Mouse (Mus musculus): Measurements from ENCODE around the gene Mettl4. TPM values are rescaled to one million over a fixed set of nuclear protein-coding genes. Genes with fewer than 3 reads are reported as not detected.
A peak's percentile ranks its signal among the peaks of the same experiment; 100 is the strongest.
"Not testable (repeated sequence)": the region's sequence is repeated elsewhere in the genome, so short reads cannot be mapped to it uniquely, and the experiment has no call there.

Mettl4 gene
- polyA plus RNA-seq, 1 experiment = 7.9 TPM

DNA sequence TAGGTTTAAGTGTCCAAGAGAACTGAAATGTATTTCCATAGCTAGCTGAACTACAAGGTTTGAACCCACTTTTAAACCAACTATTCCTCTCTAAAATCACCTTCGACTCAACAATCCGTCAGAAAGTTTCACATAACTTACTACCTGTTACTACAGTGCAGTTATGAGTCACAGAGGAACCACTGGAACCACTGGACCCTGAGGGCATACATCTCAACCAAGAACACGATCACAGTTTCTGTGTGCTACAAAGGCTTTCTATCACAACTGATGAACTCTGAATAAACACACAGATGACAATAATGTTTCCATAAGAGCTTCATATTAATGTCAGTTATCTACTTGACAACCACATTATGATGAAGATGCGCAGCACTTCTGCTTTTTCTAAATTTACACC, 11.6 kb downstream of the Mettl4 start:
- TF ChIP-seq POLR2A (IDR thresholded peaks at IDR 0.05; ENCODE audit: borderline replicate concordance, insufficient read depth, low read length) = no peak
- TF ChIP-seq CTCF (IDR thresholded peaks at IDR 0.05; ENCODE audit: borderline replicate concordance, insufficient read depth, low read depth, low read length) = no peak
- Histone ChIP-seq H3K27ac (ENCODE audit: insufficient read depth, low read length) (no peak overlapping the region), H3K4me3 (replicated peaks; ENCODE audit: insufficient read depth, low read depth, low read length) (no peak overlapping the region), H3K27me3 (ENCODE audit: control insufficient read depth, insufficient read depth, low read length) (no peaks in the 10 kb centered on the region), H3K4me1 (ENCODE audit: control insufficient read depth, insufficient read depth, low read length) (no peaks in the 10 kb centered on the region)
- no peak for DNase-seq
- 95% methylated on average over 4 of the region's 4 CpGs for WGBS

DNA sequence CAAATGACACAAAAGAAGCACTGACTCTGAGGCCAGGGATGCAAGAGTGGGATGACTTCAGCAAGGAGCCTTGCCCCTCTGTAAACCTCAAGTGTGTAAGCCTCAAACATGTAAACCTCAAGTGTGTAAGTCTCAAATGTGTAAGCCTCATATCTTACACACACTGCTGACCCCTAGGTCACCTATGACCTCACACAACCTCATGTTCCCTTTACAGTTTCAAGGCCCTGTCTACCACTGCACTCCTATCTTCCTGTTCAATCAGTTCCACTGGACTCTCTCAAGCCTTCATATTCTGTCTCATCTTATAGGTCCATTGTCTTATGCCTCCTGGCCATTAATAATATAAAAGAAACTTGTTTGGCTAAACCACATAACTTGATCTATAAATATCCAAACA, 13.9 kb downstream of the Mettl4 start:
- no peak for TF ChIP-seq POLR2A (IDR thresholded peaks at IDR 0.05; ENCODE audit: borderline replicate concordance, insufficient read depth, low read length)
- no peaks in the 10 kb centered on the region for H3K4me1 ChIP-seq (ENCODE audit: control insufficient read depth, insufficient read depth, low read length)
- no peak overlapping the region for H3K4me3 ChIP-seq (replicated peaks; ENCODE audit: insufficient read depth, low read depth, low read length)
- H3K27ac ChIP-seq (ENCODE audit: insufficient read depth, low read length) = no peak overlapping the region
- DNase-seq = no peak
- H3K27me3 ChIP-seq (ENCODE audit: control insufficient read depth, insufficient read depth, low read length) = no peaks in the 10 kb centered on the region

DNA sequence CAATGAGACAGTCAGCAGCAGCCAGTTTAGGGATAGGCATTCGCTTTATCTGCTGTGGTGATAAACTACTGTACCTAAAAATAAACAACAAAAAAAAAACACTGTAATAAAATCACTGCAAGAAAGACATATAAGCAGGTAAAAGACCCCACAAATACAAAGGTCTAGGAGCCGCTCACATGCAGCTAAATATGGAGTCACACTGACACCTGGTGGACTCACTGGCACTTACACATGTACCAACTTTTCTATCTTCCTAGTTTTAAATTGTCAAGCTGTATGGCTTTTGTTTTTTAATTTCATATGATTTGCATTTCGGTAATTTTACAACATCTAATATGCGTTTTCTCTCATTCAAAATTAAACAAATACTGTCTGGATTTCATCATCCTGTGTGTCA, 14.4 kb downstream of the Mettl4 start:
- Histone ChIP-seq H3K4me1 (ENCODE audit: control insufficient read depth, insufficient read depth, low read length) (no peaks in the 10 kb centered on the region), H3K4me3 (replicated peaks; ENCODE audit: insufficient read depth, low read depth, low read length) (no peak overlapping the region), H3K27ac (ENCODE audit: insufficient read depth, low read length) (no peak overlapping the region), H3K27me3 (ENCODE audit: control insufficient read depth, insufficient read depth, low read length) (no peaks in the 10 kb centered on the region)
- TF ChIP-seq POLR2A (IDR thresholded peaks at IDR 0.05; ENCODE audit: borderline replicate concordance, insufficient read depth, low read length) (no peak), CTCF (IDR thresholded peaks at IDR 0.05; ENCODE audit: borderline replicate concordance, insufficient read depth, low read depth, low read length) (peak; percentile 19; the same call in 1 of the 2 replicates)
- 68% methylated on average over 4 of the region's 4 CpGs for WGBS
- DNase-seq = no peak

DNA sequence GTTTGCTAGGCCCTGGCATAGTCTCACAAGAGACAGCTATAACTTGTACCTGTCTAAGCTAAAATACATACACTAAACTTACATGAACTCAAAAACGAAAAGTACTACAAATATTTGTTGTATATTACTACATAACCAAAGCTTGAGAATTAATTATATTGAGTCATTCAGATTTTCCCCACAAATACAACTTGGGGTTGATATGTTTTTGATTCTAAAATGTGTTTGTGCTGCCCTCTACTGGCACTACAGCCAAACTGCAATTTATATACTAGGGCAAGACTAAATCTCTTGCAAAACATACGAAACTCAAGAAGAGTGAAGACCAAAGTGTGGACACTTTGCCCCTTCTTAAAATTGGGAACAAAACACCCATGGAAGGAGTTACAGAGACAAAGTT, 19.4 kb downstream of the Mettl4 start:
- not testable (repeated sequence) for DNase-seq; H3K27me3 ChIP-seq (ENCODE audit: control insufficient read depth, insufficient read depth, low read length); H3K27ac ChIP-seq (ENCODE audit: insufficient read depth, low read length); H3K4me3 ChIP-seq (replicated peaks; ENCODE audit: insufficient read depth, low read depth, low read length); H3K4me1 ChIP-seq (ENCODE audit: control insufficient read depth, insufficient read depth, low read length)
- peak; percentile 29; the same call in 1 of the 2 replicates for TF ChIP-seq CTCF (IDR thresholded peaks at IDR 0.05; ENCODE audit: borderline replicate concordance, insufficient read depth, low read depth, low read length)
- 19% methylated on average over 2 of the region's 2 CpGs for WGBS

DNA sequence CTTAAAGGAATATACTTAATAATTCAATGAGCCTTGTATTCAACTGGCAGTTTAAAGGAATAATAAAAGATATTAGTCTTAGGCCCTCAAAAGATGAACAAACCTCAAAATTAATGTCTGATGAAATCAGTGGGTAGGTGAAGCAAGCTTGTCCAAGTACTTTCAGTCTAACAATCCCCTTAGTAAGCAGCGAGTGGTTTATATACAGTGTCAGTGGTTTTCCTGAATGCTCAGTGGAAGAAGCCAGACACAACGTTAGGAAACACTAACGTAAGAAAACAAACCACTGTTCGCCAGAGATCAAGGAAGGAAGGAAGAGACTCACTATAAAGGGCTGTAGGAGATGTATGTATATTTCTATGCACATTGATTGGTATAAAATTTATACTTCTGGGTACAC, 23.1 kb downstream of the Mettl4 start:
- Histone ChIP-seq H3K27me3 (ENCODE audit: control insufficient read depth, insufficient read depth, low read length) (no peaks in the 10 kb centered on the region), H3K27ac (ENCODE audit: insufficient read depth, low read length) (no peak overlapping the region), H3K4me1 (ENCODE audit: control insufficient read depth, insufficient read depth, low read length) (no peaks in the 10 kb centered on the region), H3K4me3 (replicated peaks; ENCODE audit: insufficient read depth, low read depth, low read length) (no peak overlapping the region)
- no peak for DNase-seq
- WGBS = 92% methylated on average over 4 of the region's 4 CpGs
- TF ChIP-seq POLR2A (IDR thresholded peaks at IDR 0.05; ENCODE audit: borderline replicate concordance, insufficient read depth, low read length) (no peak), CTCF (IDR thresholded peaks at IDR 0.05; ENCODE audit: borderline replicate concordance, insufficient read depth, low read depth, low read length) (no peak)

DNA sequence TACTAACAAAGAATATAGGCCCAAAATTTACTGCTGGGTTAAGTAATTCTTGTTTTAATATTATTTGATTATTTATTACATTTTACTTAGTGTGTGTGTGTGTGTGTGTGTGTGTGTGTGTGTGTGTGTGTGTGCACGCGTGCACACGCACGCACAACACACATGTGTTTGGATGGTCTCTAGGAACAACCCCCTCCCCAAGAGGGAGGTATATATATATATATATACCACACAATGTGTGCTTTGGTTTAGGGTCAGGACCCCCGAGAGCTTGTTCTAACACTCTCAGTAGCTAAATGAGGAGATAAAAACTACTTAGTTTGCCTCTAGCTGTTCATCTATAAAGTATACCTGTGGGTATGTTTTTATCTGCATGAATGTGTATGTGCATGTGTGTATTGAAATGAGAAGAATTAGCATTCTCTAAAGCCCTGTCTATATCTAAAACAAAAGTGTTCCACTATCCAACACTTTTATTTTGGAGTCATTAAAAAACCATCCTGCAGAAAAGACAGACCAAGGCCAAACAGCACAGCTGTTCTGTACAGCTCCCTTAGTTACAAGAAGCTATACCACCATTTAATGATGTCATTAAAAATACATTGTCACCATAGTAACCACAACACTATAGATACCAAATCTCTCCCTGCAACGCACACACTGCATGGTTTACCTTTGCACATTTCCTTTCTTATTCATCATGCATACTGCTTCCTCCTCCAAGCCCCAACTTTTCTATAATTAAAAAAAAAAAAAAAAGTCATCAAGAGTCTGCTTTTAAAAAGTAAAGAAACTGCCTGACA, 76.1 kb downstream of the Mettl4 start:
- TF ChIP-seq CTCF (IDR thresholded peaks at IDR 0.05; ENCODE audit: borderline replicate concordance, insufficient read depth, low read depth, low read length) (no peak), POLR2A (IDR thresholded peaks at IDR 0.05; ENCODE audit: borderline replicate concordance, insufficient read depth, low read length) (no peak)
- H3K4me3 ChIP-seq (replicated peaks; ENCODE audit: insufficient read depth, low read depth, low read length) = no peak overlapping the region
- no peak overlapping the region for H3K27ac ChIP-seq (ENCODE audit: insufficient read depth, low read length)
- no peak for DNase-seq
- WGBS = 96% methylated on average over 6 of the region's 6 CpGs
- no peaks in the 10 kb centered on the region for H3K4me1 ChIP-seq (ENCODE audit: control insufficient read depth, insufficient read depth, low read length)
- H3K27me3 ChIP-seq (ENCODE audit: control insufficient read depth, insufficient read depth, low read length) = no peaks in the 10 kb centered on the region

Measured in cerebellum, adult 2 months (tissue).